Mouse (Mus musculus) kidney, postnatal 0 days (tissue): ENCODE measurements around the gene Meis1. TPM values are rescaled to one million over a fixed set of nuclear protein-coding genes. Genes with fewer than 3 reads are reported as not detected.

Experiments used
- ATAC-seq: fragments of 200-750 bp; cut with Nextera tagmentation; replicated peaks from 2 replicates; pipeline ENCODE4 v1.8.0; 2017; ENCODE audit warnings: low read depth, moderate number of reproducible peaks, moderate TSS enrichment, moderate library complexity; ENCODE audit not compliant: low FRiP score
- DNase-seq: peaks from one replicate; pipeline ENCODE4 v3.0.0-alpha.2; 2016; ENCODE audit warnings: low spot score
- H3K27ac ChIP-seq: fragments of 300-500 bp; sonication (generic); 2 replicates; pipeline ENCODE4 v1.5.1; 2014; ENCODE audit warnings: mild to moderate bottlenecking
- H3K27me3 ChIP-seq: fragments of 300-500 bp; sonication (generic); 2 replicates; pipeline ENCODE4 v1.6.1; 2014; ENCODE audit warnings: low read length, mixed read lengths; ENCODE audit not compliant: insufficient read depth
- H3K36me3 ChIP-seq: fragments of 300-500 bp; sonication (generic); 2 replicates; pipeline ENCODE4 v1.6.1; 2014; ENCODE audit warnings: low read length, mixed read lengths; ENCODE audit not compliant: insufficient read depth
- H3K4me1 ChIP-seq: fragments of 300-500 bp; sonication (generic); replicated peaks from 2 replicates; pipeline ENCODE4 v1.6.1; 2014; ENCODE audit warnings: antibody characterized with exemption, low read length, mixed read lengths; ENCODE audit not compliant: insufficient read depth
- H3K4me2 ChIP-seq: fragments of 300-500 bp; sonication (generic); 2 replicates; pipeline ENCODE4 v1.6.1; 2014; ENCODE audit warnings: mild to moderate bottlenecking, low read length, moderate library complexity, mixed read lengths
- H3K4me3 ChIP-seq: fragments of 300-500 bp; sonication (generic); replicated peaks from 2 replicates; pipeline ENCODE4 v1.5.1; 2014; ENCODE audit warnings: low read depth, low read length
- H3K9ac ChIP-seq: fragments of 300-500 bp; sonication (generic); 2 replicates; pipeline ENCODE4 v1.6.1; 2014; ENCODE audit warnings: low read depth, low read length
- H3K9me3 ChIP-seq: fragments of 300-500 bp; sonication (generic); replicated peaks from 2 replicates; pipeline ENCODE4 v1.6.1; 2016; ENCODE audit warnings: low read length, inconsistent platforms, mixed read lengths
- CTCF ChIP-seq: IDR thresholded peaks from 2 replicates; pipeline ENCODE4 v1.5.1; 2016; ENCODE audit warnings: antibody characterized with exemption, low read depth, mild to moderate bottlenecking, moderate library complexity
- WGBS: fragments of 180-500 bp; shearing (Covaris S2); extraction: QIAGEN DNeasy Blood & Tissue Kit; methylation state at CpG from one replicate; pipeline ENCODE4 v1.1.7; 2014; 5-methylcytosine and 5-hydroxymethylcytosine counted together
- polyA plus RNA-seq: library from polyadenylated mRNA; unstranded; fragments of >200 nt; fragmentation: Nextera tagmentation; extraction: Ambion mirVana; gene quantifications from 2 replicates; pipeline ENCODE4 v1.2.1, GENCODE M21; 2015

Meis1 gene
- polyA plus RNA-seq, 1 experiment from 2014 or later = 59.0 TPM

GRCm38 (mm10) chr11:18945778-18946177 is 73.0 kb downstream of the Meis1 start:
- no peak for ATAC-seq
- 31% methylated on average over 3 of the region's 3 CpGs for WGBS
- no peak overlapping the region for H3K27ac ChIP-seq

GRCm38 (mm10) chr11:18944972-18945625 is 73.7 kb downstream of the Meis1 start:
- Histone ChIP-seq H3K27ac (no peak overlapping the region), H3K9ac (no peak overlapping the region), H3K4me3 (no peak overlapping the region), H3K4me2 (no peak overlapping the region), H3K4me1 (peaks cover 12% of the 10 kb centered on the region; the same call in 1 of the 2 replicates), H3K9me3 (no peaks in the 10 kb centered on the region), H3K27me3 (no peaks in the 10 kb centered on the region), H3K36me3 (no peaks in the 10 kb centered on the region)
- no peak for TF ChIP-seq CTCF
- DNase-seq (no peak), ATAC-seq (no peak)
- 52% methylated on average over 14 of the region's 14 CpGs for WGBS

More at GRCm38 (mm10) chr11:18945778-18946177, 73.0 kb downstream of the Meis1 start:
- Histone ChIP-seq H3K36me3 (no peaks in the 10 kb centered on the region), H3K4me1 (peaks cover 12% of the 10 kb centered on the region; the same call in 1 of the 2 replicates), H3K4me3 (no peak overlapping the region), H3K9ac (no peak overlapping the region), H3K27me3 (no peaks in the 10 kb centered on the region), H3K4me2 (no peak overlapping the region), H3K9me3 (no peaks in the 10 kb centered on the region)
- TF ChIP-seq CTCF = no peak
- DNase-seq = no peak

- Histone ChIP-seq H3K27ac (no peak overlapping the region), H3K9me3 (no peaks in the 10 kb centered on the region), H3K9ac (no peak overlapping the region), H3K4me3 (no peak overlapping the region), H3K36me3 (no peaks in the 10 kb centered on the region), H3K4me2 (no peak overlapping the region), H3K27me3 (no peaks in the 10 kb centered on the region), H3K4me1 (peaks cover 15% of the 10 kb centered on the region; the same call in 1 of the 2 replicates)
- DNase-seq (no peak), ATAC-seq (no peak)
- TF ChIP-seq CTCF = no peak
- WGBS = 46% methylated on average over 7 of the region's 7 CpGs
These were observed 74.6 kb downstream of the Meis1 start for GRCm38 (mm10) chr11:18944209-18944608.

GRCm38 (mm10) chr11:18942990-18943389 is 75.8 kb downstream of the Meis1 start:
- DNase-seq (no peak), ATAC-seq (no peak)
- Histone ChIP-seq H3K27ac (no peak overlapping the region), H3K9ac (no peak overlapping the region), H3K27me3 (no peaks in the 10 kb centered on the region), H3K9me3 (no peaks in the 10 kb centered on the region), H3K4me2 (no peak overlapping the region), H3K4me1 (peaks cover 15% of the 10 kb centered on the region; the same call in 1 of the 2 replicates), H3K36me3 (no peaks in the 10 kb centered on the region), H3K4me3 (no peak overlapping the region)
- TF ChIP-seq CTCF = no peak
- WGBS = 73% methylated on average over 2 of the region's 2 CpGs

GRCm38 (mm10) chr11:18940916-18941315 is 77.9 kb downstream of the Meis1 start:
- peak; percentile 74 for DNase-seq
- Histone ChIP-seq H3K9me3 (no peaks in the 10 kb centered on the region), H3K27me3 (no peaks in the 10 kb centered on the region), H3K4me3 (no peak overlapping the region), H3K4me1 (0 out of 2 replicates have a peak, but pooled peaks cover 10% of the 10 kb centered on the region), H3K36me3 (no peaks in the 10 kb centered on the region), H3K27ac (no peak overlapping the region), H3K4me2 (no peak overlapping the region), H3K9ac (no peak overlapping the region)
- no peak for TF ChIP-seq CTCF
- ATAC-seq = no peak
- WGBS = 44% methylated on average over 4 of the region's 4 CpGs

- H3K4me1 ChIP-seq = 0 out of 2 replicates have a peak, but pooled peaks cover 3% of the 10 kb centered on the region
- H3K27ac ChIP-seq = no peak overlapping the region
- 81% methylated on average over 6 of the region's 6 CpGs for WGBS
- no peaks in the 10 kb centered on the region for H3K36me3 ChIP-seq
- no peak for ATAC-seq
- no peak for DNase-seq
- no peaks in the 10 kb centered on the region for H3K27me3 ChIP-seq
- TF ChIP-seq CTCF = no peak
- no peak overlapping the region for H3K4me2 ChIP-seq
- H3K4me3 ChIP-seq = no peak overlapping the region
- no peak overlapping the region for H3K9ac ChIP-seq
- no peaks in the 10 kb centered on the region for H3K9me3 ChIP-seq
These were observed 83.9 kb downstream of the Meis1 start for GRCm38 (mm10) chr11:18934921-18935320.
